Mouse (Mus musculus) bone marrow macrophage, adult 2 months (primary cell): ENCODE data around the gene Rab11a. TPM values are rescaled to one million over a fixed set of nuclear protein-coding genes. Genes with fewer than 3 reads are reported as not detected.
"Not testable (repeated sequence)": the region's sequence is repeated elsewhere in the genome, so short reads cannot be mapped to it uniquely, and the experiment has no call there.

ENCODE experiments used
- H3K27ac ChIP-seq: 2 replicates; pipeline ENCODE4 v1.5.1; 2012; ENCODE audit warnings: low read depth, low read length; ENCODE audit not compliant: insufficient read depth
- H3K4me1 ChIP-seq: 2 replicates; pipeline ENCODE4 v1.6.1; 2012; ENCODE audit warnings: low read length; ENCODE audit not compliant: control insufficient read depth, insufficient read depth
- H3K4me3 ChIP-seq: 2 replicates; pipeline ENCODE4 v1.5.1; 2012; ENCODE audit warnings: mild to moderate bottlenecking, low read length, moderate library complexity; ENCODE audit not compliant: insufficient read depth
- CTCF ChIP-seq: IDR thresholded peaks from 2 replicates; pipeline ENCODE4 v1.5.1; 2012; ENCODE audit warnings: low read depth, mild to moderate bottlenecking, low read length, moderate library complexity
- POLR2A ChIP-seq: IDR thresholded peaks from 2 replicates; pipeline ENCODE4 v1.6.1; 2012; ENCODE audit warnings: mild to moderate bottlenecking, low read depth, low read length, borderline replicate concordance
- polyA plus RNA-seq: library from polyadenylated mRNA; stranded (reverse); fragments of >200 nt; gene quantifications from 2 replicates; pipeline ENCODE4 v1.2.4, GENCODE M21; 2012; ENCODE audit not compliant: missing spikeins, insufficient read depth, insufficient read length

Gene Rab11a
- polyA plus RNA-seq, 1 experiment, result 349 TPM

- no peak overlapping the region for H3K27ac ChIP-seq
- H3K4me3 ChIP-seq, result no peak overlapping the region
- TF ChIP-seq CTCF, result no peak
- no peak for TF ChIP-seq POLR2A
- peaks cover 15% of the 10 kb centered on the region for H3K4me1 ChIP-seq
Measured at GRCm38 (mm10) chr9:64731029-64731560, 6.5 kb downstream of the Rab11a start.

GRCm38 (mm10) chr9:64726454-64726853 is 11.1 kb downstream of the Rab11a start:
- Histone ChIP-seq H3K27ac (no peak overlapping the region), H3K4me1 (peaks cover 5% of the 10 kb centered on the region; the same call in 1 of the 2 replicates), H3K4me3 (no peak overlapping the region)
- TF ChIP-seq POLR2A (no peak), CTCF (no peak)

- no peak for TF ChIP-seq POLR2A
- TF ChIP-seq CTCF, result no peak
- Histone ChIP-seq H3K4me1 (no peaks in the 10 kb centered on the region), H3K27ac (no peak overlapping the region), H3K4me3 (no peak overlapping the region)
Measured at GRCm38 (mm10) chr9:64719526-64720163, 17.9 kb downstream of the Rab11a start.

- not testable (repeated sequence) for H3K4me1 ChIP-seq, H3K4me3 ChIP-seq, H3K27ac ChIP-seq
Measured at GRCm38 (mm10) chr9:64710291-64710690, 27.3 kb downstream of the Rab11a start.

GRCm38 (mm10) chr9:64704073-64704840 is 33.3 kb downstream of the Rab11a start:
- H3K27ac ChIP-seq, result peak overlapping the region; percentile 40
- TF ChIP-seq CTCF, result no peak
- no peak for TF ChIP-seq POLR2A
- H3K4me1 ChIP-seq, result peaks cover 39% of the 10 kb centered on the region
- H3K4me3 ChIP-seq, result no peak overlapping the region

GRCm38 (mm10) chr9:64703420-64703965 is 34.1 kb downstream of the Rab11a start:
- TF ChIP-seq POLR2A (no peak), CTCF (no peak)
- peak overlapping the region; percentile 37 for H3K27ac ChIP-seq
- H3K4me3 ChIP-seq, result no peak overlapping the region
- H3K4me1 ChIP-seq, result peaks cover 39% of the 10 kb centered on the region

GRCm38 (mm10) chr9:64702937-64703336 is 34.6 kb downstream of the Rab11a start:
- Histone ChIP-seq H3K4me3 (no peak overlapping the region), H3K4me1 (peaks cover 39% of the 10 kb centered on the region), H3K27ac (peak overlapping the region; percentile 37)
- no peak for TF ChIP-seq POLR2A
- TF ChIP-seq CTCF, result no peak

GRCm38 (mm10) chr9:64702391-64702790 is 35.2 kb downstream of the Rab11a start:
- H3K4me1 ChIP-seq, result peaks cover 42% of the 10 kb centered on the region
- TF ChIP-seq POLR2A (no peak), CTCF (no peak)
- peak overlapping the region; percentile 38 for H3K27ac ChIP-seq
- no peak overlapping the region for H3K4me3 ChIP-seq

GRCm38 (mm10) chr9:64701651-64702050 is 35.9 kb downstream of the Rab11a start:
- no peak overlapping the region for H3K4me3 ChIP-seq
- peaks cover 50% of the 10 kb centered on the region for H3K4me1 ChIP-seq
- TF ChIP-seq CTCF (no peak), POLR2A (no peak)
- no peak overlapping the region for H3K27ac ChIP-seq

- no peak overlapping the region for H3K27ac ChIP-seq
- H3K4me3 ChIP-seq, result no peak overlapping the region
- no peak for TF ChIP-seq POLR2A
- no peak for TF ChIP-seq CTCF
- peaks cover 59% of the 10 kb centered on the region for H3K4me1 ChIP-seq
Measured at GRCm38 (mm10) chr9:64700451-64701311, 36.9 kb downstream of the Rab11a start.
